Mouse (Mus musculus) granulocyte monocyte progenitor cell, adult 5-6 weeks (primary cell): ENCODE results near the gene Clpp. TPM values are rescaled to one million over a fixed set of nuclear protein-coding genes. Genes with fewer than 3 reads are reported as not detected.
A peak's percentile ranks its signal among the peaks of the same experiment; 100 is the strongest.

Source experiments
- ATAC-seq: replicated peaks from 2 replicates; pipeline ENCODE4 v1.8.0; 2016; ENCODE audit warnings: mild to moderate bottlenecking, moderate TSS enrichment, inconsistent platforms; ENCODE audit not compliant: poor library complexity, severe bottlenecking
- total RNA-seq, 2 experiments: library from RNA; stranded (forward) in 1 of 2; stranded (reverse) in 1 of 2; fragments of 200-712, 200-1000 nt in 1 of 2; fragments of >200 nt in 1 of 2; fragmentation: Nextera tagmentation in 1 of 2; gene quantifications; 2 replicates each; pipeline ENCODE4 v1.2.3; 2014 to 2017

Clpp gene
- total RNA-seq (2014; fragmentation: Nextera tagmentation) (48.8 and 80.1 TPM in 2 replicates), total RNA-seq (2017) (88.7 and 94.7 TPM in 2 replicates)

- peak; percentile 90 for ATAC-seq
Measured at GRCm38 (mm10) chr17:56990115-56990746, at the start of gene Clpp. Gene Clpp, plus strand, starts transcription at chr17:56990305.

GRCm38 (mm10) chr17:56950915-56951314 is 39.2 kb upstream of the Clpp start:
- peak; percentile 98 for ATAC-seq

GRCm38 (mm10) chr17:56952639-56953038 is 37.5 kb upstream of the Clpp start:
- ATAC-seq = no peak

GRCm38 (mm10) chr17:56954871-56955270 is 35.2 kb upstream of the Clpp start:
- no peak for ATAC-seq

GRCm38 (mm10) chr17:56957763-56958429 is 32.2 kb upstream of the Clpp start:
- ATAC-seq = peak; percentile 97

DNA sequence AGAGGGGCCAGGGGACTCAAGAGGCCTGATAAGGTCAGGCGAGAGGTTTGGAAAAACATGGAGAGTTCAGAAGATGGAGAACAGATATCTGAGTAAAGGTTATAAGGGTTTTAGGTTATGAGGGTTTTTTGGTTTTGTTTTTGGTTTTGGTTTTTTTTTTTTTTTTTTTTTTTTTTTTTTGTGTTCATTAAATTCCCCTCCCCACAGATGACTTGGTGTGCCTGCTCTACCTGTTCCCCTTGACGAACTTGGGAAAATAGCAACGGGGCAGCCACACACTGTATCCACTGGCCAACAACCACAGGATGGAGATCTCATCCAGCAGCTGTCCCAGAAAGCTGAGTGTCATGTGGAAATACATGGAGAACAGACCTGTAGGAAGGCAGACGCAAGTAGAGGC is 31.4 kb upstream of the Clpp start:
- ATAC-seq = no peak

DNA sequence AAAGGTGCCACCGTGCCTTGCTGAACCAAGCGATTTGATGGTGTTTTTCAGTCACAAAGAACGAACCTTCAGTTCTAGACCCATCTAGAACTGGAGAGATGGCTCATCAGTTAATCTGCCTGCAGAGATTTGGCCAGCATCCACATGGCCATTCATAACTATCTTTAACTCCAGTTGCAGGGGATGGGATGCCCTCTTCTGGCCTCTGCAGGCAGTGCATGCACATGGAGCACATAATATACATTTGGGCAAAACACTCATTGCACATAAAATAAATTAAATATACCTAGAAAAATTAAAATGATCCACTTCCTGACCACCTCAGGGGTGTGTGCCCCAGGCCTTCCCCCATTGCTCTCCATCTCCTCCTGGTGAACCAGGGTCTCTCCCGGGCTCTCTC is 28.2 kb upstream of the Clpp start:
- ATAC-seq = no peak

DNA sequence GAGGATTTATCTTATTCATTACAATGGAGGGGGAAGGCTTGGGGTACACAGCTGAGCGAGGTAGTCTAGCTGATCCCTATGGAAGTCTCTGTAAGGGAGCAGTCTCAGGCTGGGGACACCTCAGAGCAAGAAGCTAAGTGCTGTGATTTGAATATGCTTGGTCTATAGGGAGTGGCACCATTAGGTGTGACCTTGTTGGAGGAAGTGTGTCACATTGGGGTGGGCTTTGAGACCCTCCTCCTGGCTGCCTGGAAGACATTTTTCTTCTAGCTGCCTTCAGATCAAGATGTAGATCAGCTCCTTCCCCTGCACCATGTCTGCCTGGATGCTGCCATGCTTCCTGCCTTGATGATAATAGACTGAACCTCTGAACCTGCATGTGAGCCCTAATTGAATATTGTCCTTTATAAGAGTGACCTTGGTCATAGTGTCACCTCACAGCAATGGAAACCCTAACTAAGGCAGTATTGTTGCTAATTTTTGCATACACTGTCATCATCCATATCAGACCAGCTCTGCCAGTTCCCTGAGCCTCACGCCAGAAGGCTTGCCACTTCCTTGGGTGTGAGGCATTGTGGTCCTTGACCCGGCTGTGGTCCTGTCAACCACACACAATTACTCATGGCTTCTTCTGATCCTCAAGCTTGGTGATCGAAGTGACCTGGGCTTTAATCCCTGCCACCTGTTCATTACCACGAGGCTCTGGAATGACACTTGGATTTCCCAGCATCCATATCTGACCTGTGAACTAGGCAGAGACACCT is 27.3 kb upstream of the Clpp start:
- no peak for ATAC-seq

DNA sequence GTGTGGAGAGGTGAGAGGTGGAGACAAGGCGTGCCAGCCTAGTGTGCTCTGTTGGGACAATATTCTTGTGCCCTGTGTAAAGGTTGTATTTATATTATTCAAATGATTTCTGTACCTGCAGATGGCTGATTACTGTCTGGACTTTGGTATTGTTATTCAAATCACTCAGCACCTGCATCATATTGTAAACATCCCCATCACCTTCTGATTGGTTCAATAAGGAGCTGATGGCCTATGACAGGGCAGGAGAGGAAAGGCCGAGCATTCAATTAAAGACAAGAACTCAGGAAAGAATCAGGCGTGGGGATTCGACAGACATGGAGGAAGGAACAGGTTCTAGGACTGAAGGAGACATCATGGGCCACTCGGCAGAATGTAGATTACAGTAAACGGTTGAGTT is 26.5 kb upstream of the Clpp start:
- no peak for ATAC-seq

GRCm38 (mm10) chr17:56969321-56969720 is 20.8 kb upstream of the Clpp start:
- ATAC-seq = no peak

DNA sequence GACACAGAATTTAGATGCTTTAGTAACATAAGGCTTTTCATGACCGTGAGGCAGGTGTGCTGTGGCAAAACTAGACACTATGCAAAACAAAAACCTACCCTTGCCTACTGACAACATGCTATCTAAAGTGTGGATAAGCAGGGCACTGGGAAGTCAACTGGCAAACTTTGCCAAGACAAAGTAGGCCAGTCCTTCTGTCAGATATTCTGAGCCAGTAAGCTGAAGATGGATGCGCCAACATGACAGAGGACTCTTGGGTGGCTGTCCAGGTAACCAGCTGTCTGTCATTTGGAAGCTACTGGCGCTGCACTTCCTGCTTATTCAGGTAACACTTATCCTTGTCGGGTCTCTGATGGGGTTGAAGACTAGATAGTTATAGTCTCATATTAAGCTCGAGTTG is 20.0 kb upstream of the Clpp start:
- no peak for ATAC-seq

GRCm38 (mm10) chr17:56973956-56974707 is 16.0 kb upstream of the Clpp start:
- ATAC-seq = no peak

GRCm38 (mm10) chr17:56974708-56975240 is 15.3 kb upstream of the Clpp start:
- no peak for ATAC-seq

DNA sequence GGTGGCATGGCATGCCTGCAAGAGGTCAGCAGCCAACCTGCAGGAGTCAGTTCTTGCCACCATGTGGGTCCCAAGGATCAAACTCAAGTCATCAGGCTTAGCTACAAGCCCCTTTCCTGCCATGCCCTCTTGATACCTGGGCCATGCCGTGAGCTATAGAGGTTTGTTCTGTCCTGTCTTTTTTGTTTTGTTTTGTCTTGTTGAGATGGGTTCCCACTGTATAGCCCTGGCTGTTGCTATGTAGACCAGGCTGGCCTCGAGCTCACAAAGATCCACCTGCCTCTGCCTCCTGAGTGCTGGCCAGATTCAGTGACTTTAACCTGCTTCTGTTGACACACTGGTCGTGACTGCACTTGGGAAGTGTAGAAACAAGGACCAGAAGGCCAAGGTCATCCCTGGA is 14.7 kb upstream of the Clpp start:
- ATAC-seq = no peak

- no peak for ATAC-seq
Measured at GRCm38 (mm10) chr17:56976531-56977390, 13.3 kb upstream of the Clpp start.

- ATAC-seq = no peak
Measured at GRCm38 (mm10) chr17:56979524-56979923, 10.6 kb upstream of the Clpp start.

- no peak for ATAC-seq
Measured at GRCm38 (mm10) chr17:56981049-56981448, 9.1 kb upstream of the Clpp start.

DNA sequence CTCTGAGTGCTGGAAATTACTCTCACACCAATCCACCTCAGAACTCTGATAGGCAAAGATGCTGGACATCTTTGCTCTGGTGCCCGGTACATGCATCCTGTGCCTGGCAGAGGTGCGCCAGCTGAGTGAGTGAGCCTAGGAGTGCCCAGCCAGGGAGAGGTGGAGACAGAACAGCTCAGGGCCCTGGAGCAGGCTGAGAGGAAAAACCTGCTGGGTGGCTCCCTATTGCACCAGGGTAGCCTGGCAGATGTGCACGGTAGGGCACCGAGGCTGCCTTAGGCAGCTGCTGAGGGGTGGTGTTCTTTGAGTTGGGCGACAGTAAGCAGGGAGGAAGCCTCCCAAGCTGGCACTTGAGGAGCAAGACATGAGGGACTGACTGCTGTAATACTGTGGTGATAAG is 8.1 kb upstream of the Clpp start, which contains the start of gene Acer1:
Gene Acer1 (minus strand): TSS at position 114 of the 400 bp plus-strand sequence.
- no peak for ATAC-seq

GRCm38 (mm10) chr17:56984886-56985285 is 5.2 kb upstream of the Clpp start:
- ATAC-seq = no peak
